Mouse (Mus musculus): ENCODE data around the gene Wnt8b. TPM values are rescaled to one million over a fixed set of nuclear protein-coding genes. Genes with fewer than 3 reads are reported as not detected.

The Wnt8b gene
- total and polyA plus RNA-seq, 3 experiments, result 0.07 TPM; not detected in 2

GRCm38 (mm10) chr19:44511451-44512231 is 18.4 kb downstream of the Wnt8b start:
- Histone ChIP-seq H3K36me3 (replicated peaks in 1 of 2; ENCODE audit: control insufficient read depth in 1 of 2, insufficient read depth in 1 of 2, low read length in 1 of 2) (no peaks in the 10 kb centered on the region), H3K27me3 (replicated peaks) (no peaks in the 10 kb centered on the region), H3K9ac (ENCODE audit: insufficient read depth, low read depth) (no peak overlapping the region), H3K9me3 (replicated peaks; ENCODE audit: low read length) (peaks cover 6% of the 10 kb centered on the region), H3K4me2 (ENCODE audit: insufficient read depth, low read depth, poor library complexity, severe bottlenecking) (no peak overlapping the region), H3K4me1 (ENCODE audit: control insufficient read depth in 1 of 2, insufficient read depth in 2 of 2) (peaks cover 0 to 7% of the 10 kb centered on the region in 2 experiments; a peak in 2 of 4 replicates), H3K4me3 (replicated peaks in 1 of 3; ENCODE audit: low read depth in 2 of 3, low read length in 2 of 3, poor library complexity in 1 of 3) (no peak overlapping the region), H3K27ac (ENCODE audit: insufficient read depth, low read depth) (no peak overlapping the region), H3K79me2 (replicated peaks; ENCODE audit: control insufficient read depth, extremely low read depth, insufficient read depth, poor library complexity, severe bottlenecking) (no peaks in the 10 kb centered on the region)
- no peak for TF ChIP-seq E2F4 (IDR thresholded peaks at IDR 0.05; ENCODE audit: insufficient replicate concordance, low read depth, low read length)
- no peak for TF ChIP-seq POLR2A (IDR thresholded peaks at IDR 0.05; ENCODE audit: low read depth, low read length)
- in situ Hi-C loops (cut with MboI; ENCODE audit: low pct_ligation_motif_present, low pct_unique_long_range_greater_than_20kb, low sequenced_read_pairs), result no loop called here
- no peak for DNase-seq (ENCODE audit: extremely low read depth)
- dilution Hi-C loops (cut with MboI; ENCODE audit: extremely low pct_ligation_motif_present, extremely low pct_unique_long_range_greater_than_20kb, low sequenced_read_pairs), result no loop called here

DNA sequence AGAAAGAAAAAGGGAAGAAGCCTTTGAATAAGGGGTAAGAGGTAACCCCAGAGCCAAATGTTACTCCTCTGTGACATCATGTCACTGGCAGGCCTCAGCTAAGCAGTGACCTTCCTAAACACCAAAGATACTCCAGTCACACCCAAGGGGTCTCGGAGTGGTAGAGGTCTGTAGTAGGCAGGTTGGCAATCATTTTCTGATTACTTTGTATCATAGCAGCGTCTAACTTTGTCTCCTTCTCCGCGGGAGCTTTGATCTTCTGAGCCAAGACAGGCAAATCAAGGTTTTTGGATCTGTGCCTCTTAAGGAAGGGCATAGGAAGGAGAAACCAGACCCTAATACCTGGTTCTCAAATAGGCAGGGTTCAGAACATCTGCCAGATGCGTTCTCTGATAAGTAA is 19.3 kb downstream of the Wnt8b start:
- in situ Hi-C loops (cut with MboI; ENCODE audit: low pct_ligation_motif_present, low pct_unique_long_range_greater_than_20kb, low sequenced_read_pairs), result no loop called here
- TF ChIP-seq KAT2A (IDR thresholded peaks at IDR 0.05; ENCODE audit: insufficient replicate concordance, low read length) (no peak), UBTF (IDR thresholded peaks at IDR 0.05; ENCODE audit: low read depth, low read length) (no peak), GABPA (IDR thresholded peaks at IDR 0.05; ENCODE audit: insufficient replicate concordance, low read depth, low read length) (no peak), ETS1 (conservative IDR thresholded peaks at IDR 0.05; ENCODE audit: low read depth, low read length) (no peak), TCF12 (IDR thresholded peaks at IDR 0.05; ENCODE audit: low read depth, low read length) (no peak), TBP (conservative IDR thresholded peaks at IDR 0.05; ENCODE audit: low read depth, low read length) (no peak), CHD2 (IDR thresholded peaks at IDR 0.05; ENCODE audit: low read length) (no peak), POLR2AphosphoS2 (IDR thresholded peaks at IDR 0.05; ENCODE audit: low read depth, low read length) (no peak), ZMIZ1 (IDR thresholded peaks at IDR 0.05; ENCODE audit: low read depth, low read length) (no peak), PAX5 (IDR thresholded peaks at IDR 0.05; ENCODE audit: low read length) (no peak), MXI1 (IDR thresholded peaks at IDR 0.05; ENCODE audit: low read depth, low read length) (no peak), EP300 (IDR thresholded peaks at IDR 0.05; ENCODE audit: low read length) (no peak), ZNF384 (IDR thresholded peaks at IDR 0.05; ENCODE audit: low read depth, low read length) (no peak), MAX (IDR thresholded peaks at IDR 0.05; ENCODE audit: low read length) (no peak), MEF2A (IDR thresholded peaks at IDR 0.05; ENCODE audit: borderline replicate concordance, low read depth, low read length) (no peak), SMC3 (IDR thresholded peaks at IDR 0.05; ENCODE audit: low read depth, low read length) (no peak), MAFK (IDR thresholded peaks at IDR 0.05; ENCODE audit: insufficient replicate concordance, low read length) (no peak), ZKSCAN1 (IDR thresholded peaks at IDR 0.05; ENCODE audit: borderline replicate concordance, low read depth, low read length) (no peak), NELFE (IDR thresholded peaks at IDR 0.05; ENCODE audit: low read depth, low read length) (no peak), IRF4 (IDR thresholded peaks at IDR 0.05; ENCODE audit: low read depth, low read length) (no peak)

More for the DNA sequence above, 19.3 kb downstream of the Wnt8b start:
- no peaks in the 10 kb centered on the region for H3K27me3 ChIP-seq (replicated peaks)
- H3K9ac ChIP-seq (ENCODE audit: insufficient read depth, low read depth), result no peak overlapping the region
- H3K9me3 ChIP-seq (replicated peaks; ENCODE audit: low read length), result peaks cover 6% of the 10 kb centered on the region
- H3K4me3 ChIP-seq (replicated peaks in 1 of 3; ENCODE audit: low read depth in 2 of 3, low read length in 2 of 3, poor library complexity in 1 of 3), result no peak overlapping the region
- H3K4me2 ChIP-seq (ENCODE audit: insufficient read depth, low read depth, poor library complexity, severe bottlenecking), result no peak overlapping the region
- H3K27ac ChIP-seq (ENCODE audit: insufficient read depth, low read depth), result no peak overlapping the region
- dilution Hi-C loops (cut with MboI; ENCODE audit: extremely low pct_ligation_motif_present, extremely low pct_unique_long_range_greater_than_20kb, low sequenced_read_pairs), result no loop called here
- DNase-seq (ENCODE audit: extremely low read depth), result no peak
- no peaks in the 10 kb centered on the region for H3K36me3 ChIP-seq (replicated peaks in 1 of 2; ENCODE audit: control insufficient read depth in 1 of 2, insufficient read depth in 1 of 2, low read length in 1 of 2)
- H3K4me1 ChIP-seq (ENCODE audit: control insufficient read depth in 1 of 2, insufficient read depth in 2 of 2), result peaks cover 0 to 7% of the 10 kb centered on the region in 2 experiments; a peak in 2 of 4 replicates
- H3K79me2 ChIP-seq (replicated peaks; ENCODE audit: control insufficient read depth, extremely low read depth, insufficient read depth, poor library complexity, severe bottlenecking), result no peaks in the 10 kb centered on the region

Measured in CH12.LX (cell line).